Mouse (Mus musculus) ovary, postnatal 14 days (tissue): ENCODE data around the gene Chrnb2.
"Not testable (repeated sequence)": the region's sequence is repeated elsewhere in the genome, so short reads cannot be mapped to it uniquely, and the experiment has no call there.

Source experiments
- DNase-seq: peaks from one replicate; pipeline ENCODE4 v3.0.0; 2022; ENCODE audit warnings: low spot score

Chrnb2 gene

GRCm38 (mm10) chr3:89764119-89764724, at the start of gene Chrnb2:
Gene Chrnb2, minus strand, starts transcription at chr3:89764632.
- peak; percentile 75 for DNase-seq

DNA sequence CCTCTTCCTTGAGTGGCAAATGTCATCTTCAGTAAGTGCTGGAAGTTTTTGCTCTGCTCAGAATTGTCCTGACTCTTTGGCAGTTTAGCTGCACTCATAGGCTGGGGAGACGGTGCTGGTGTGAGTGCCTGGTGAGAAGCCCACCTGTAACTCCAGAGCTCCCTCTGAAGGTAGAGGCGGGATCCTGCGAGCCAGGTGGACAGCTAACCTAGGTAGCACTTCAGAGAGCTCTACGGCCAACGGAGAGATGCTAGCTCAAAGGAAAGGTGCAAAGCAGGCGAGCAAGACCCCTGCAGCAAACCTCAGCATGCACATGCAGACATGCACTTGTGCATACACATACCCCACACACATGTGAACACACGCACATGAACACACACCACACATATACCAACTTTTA, 49.6 kb upstream of the Chrnb2 start:
- no peak for DNase-seq

GRCm38 (mm10) chr3:89812166-89812565, 47.7 kb upstream of the Chrnb2 start:
- no peak for DNase-seq

DNA sequence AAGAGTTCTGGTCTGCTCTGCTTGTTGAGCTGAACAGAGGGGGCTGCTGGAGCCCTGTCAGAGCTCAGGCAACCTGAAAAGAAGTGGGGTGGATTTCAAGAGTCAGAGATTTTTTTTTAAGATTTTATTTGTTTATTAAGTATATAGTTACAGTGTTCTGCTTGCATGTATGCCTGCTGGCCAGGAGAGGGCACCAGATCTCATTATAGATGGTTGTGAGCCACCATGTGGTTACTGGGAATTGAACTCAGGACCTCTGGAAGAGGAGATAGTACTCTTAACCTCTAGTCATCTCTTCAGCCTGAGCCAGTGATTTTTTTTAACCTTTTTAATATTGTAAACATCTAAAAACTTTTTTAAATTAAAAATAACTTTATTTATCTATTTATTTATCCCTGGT, 46.4 kb upstream of the Chrnb2 start:
- no peak for DNase-seq

- no peak for DNase-seq
Measured at GRCm38 (mm10) chr3:89808638-89809037, 44.2 kb upstream of the Chrnb2 start.

DNA sequence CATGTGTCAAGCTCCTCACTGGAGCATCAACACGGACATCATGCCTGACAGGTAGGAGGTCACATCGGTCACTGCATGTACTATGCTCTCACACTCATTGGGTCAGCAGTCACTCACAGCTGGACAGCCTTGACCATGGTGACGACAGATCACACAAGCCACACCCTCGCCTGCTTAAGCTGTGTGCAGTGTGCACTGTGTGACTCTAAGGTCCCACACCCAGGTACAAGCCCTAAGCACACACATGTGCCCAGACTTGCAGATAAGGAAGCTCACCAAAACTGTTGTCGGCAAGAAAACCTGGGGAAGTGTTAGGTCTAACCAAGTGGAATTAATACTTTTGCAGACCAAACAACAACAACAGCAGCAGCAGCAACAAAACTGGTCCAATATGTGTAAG, 43.4 kb upstream of the Chrnb2 start:
- DNase-seq: no peak

DNA sequence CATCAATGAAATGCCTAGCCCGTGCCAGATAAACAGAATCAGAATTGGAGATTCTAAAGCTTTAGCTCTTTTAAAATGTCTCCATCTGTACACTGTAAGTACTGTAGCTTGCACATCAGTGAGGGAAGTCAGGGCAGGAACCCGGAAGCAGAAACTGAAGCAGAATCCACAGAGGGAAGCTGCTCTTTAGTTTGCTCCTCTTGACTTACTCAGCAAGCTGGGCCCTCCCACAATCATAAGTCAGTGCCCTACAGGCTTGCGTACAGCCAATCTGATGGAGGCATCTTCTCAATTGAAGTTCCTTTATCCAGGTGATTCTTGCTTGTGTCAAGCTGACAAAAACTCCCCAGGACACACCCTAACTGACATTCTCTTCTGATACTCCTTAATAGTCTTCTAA, 42.7 kb upstream of the Chrnb2 start:
- DNase-seq: no peak

DNA sequence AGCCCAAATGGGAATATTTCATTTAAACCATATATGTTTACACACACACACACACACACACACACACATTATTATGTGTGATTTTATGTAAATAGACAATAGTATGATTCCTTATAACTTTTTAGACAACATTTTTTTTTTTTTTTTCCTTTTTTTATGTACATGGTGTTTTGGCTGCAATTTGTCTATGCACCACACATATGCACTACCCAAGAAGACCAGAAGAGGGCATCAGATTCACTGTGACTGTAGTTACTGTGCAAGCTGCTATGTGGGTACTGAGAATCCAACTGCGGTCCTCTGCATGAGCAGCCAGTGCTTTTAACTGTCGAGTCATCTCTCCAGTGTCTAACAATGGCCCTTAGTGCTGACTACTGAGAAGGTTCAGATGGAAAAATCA, 42.3 kb upstream of the Chrnb2 start:
- DNase-seq: no peak

GRCm38 (mm10) chr3:89805179-89805578, 40.7 kb upstream of the Chrnb2 start:
- no peak for DNase-seq

DNA sequence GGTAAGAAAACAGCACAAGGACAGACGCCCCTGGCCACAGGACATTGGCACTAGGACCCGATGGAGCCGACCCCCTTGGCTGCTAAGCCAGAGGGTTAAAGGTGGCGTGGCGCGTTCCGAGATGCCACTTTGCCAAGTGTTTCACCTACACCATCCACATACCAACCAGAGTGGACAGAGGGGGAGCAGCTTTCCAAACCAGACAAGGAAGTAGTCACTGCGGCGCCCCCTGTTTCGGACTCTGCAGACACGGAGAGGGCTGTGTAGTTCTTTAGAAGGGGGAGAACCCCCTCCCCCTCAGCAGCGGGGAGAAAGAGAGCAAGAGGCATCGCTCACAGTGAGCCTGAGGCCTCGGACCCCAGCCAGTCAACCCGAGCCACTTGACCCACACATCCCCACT, 38.4 kb upstream of the Chrnb2 start:
- DNase-seq: no peak

DNA sequence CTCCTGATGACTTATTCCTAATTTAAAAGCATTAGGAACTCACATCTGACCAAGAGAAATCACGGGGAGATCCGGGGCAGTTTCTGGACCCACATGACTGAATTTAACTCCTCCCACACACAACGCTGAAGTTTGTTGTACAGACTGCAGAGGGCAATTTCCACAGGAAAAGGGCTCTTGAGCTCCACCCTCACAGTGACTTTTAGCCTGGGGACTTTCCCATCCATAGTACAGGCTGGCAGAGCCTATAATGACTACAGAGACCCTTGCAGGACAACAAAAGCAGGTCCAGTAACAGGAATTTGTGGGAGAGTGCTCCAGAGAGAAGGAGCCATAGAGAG, 37.0 kb upstream of the Chrnb2 start:
- DNase-seq: no peak

DNA sequence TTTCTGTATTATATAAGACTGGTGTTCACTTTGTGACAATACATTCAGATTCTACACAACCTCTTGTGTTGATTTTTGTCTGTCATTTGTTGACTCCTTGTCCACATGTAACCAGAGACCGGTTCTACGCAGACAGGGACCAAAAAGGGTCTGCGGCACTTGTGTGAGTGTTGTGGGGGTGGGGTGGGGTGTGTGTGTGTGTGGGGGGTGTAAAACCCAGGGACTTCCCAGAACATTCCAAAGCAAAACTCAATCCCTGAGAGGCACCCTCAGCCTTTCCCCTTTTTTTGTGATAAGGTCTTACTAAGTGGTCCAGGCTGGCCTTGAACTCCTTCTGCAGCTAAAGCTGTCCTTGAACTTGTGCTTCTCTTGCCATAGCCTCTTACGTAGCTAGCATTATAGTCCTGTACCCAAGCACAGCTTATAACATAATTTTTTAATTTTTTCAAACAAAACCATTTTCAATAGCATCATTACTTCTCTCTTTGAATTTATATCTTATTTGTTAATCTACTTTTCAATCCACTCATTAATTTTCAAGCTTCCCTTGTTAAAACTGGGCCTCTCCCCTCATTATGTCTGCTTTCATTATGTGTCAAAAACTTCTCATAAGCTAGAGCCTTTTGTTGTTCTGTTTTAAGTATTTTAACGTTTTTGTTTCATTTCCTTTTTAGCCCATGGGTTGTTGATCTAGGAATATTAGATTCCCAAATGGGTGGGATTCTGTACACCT, 36.5 kb upstream of the Chrnb2 start:
- DNase-seq: no peak

DNA sequence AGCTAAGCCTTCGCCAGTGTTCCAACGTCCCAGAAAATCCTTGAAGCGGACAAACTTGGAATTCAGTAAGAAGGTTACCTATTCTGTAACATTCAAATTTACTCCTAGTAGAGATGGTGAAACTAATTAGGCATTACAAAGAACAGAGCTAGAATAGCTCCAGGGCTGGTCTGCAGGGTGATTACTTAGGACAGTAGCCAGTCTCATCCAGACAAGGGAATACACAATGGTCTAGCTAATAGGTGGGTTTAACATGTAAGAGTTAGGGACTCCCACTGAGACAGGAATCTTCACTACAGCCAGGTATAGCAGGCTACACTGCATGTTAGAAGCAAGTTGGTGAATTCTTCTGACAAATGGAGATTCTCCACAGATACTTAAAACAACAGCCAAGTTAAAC, 35.6 kb upstream of the Chrnb2 start:
- not testable (repeated sequence) for DNase-seq

- no peak for DNase-seq
Measured at GRCm38 (mm10) chr3:89799476-89799875, 35.0 kb upstream of the Chrnb2 start.

DNA sequence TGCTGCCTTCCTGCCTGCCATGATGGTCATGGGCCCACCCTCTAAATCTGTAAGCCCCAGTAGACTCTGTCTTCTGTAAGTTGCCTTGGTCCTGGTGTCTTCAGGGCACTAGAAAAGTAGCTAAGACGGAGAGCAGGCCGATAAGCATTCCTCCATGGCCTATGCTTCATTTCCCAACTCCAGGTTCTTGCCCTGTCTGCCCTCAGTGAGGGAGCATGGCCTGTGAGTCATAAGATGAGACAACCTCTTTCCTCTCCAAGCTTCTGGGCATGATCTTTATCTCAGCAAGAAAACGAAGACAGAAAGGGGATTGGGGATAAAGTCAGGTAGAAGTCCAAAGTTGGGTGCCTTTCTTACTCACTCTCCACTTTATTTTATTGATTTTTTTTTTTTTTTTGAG, 34.1 kb upstream of the Chrnb2 start:
- DNase-seq: no peak

- no peak for DNase-seq
Measured at GRCm38 (mm10) chr3:89796358-89796757, 31.9 kb upstream of the Chrnb2 start.

DNA sequence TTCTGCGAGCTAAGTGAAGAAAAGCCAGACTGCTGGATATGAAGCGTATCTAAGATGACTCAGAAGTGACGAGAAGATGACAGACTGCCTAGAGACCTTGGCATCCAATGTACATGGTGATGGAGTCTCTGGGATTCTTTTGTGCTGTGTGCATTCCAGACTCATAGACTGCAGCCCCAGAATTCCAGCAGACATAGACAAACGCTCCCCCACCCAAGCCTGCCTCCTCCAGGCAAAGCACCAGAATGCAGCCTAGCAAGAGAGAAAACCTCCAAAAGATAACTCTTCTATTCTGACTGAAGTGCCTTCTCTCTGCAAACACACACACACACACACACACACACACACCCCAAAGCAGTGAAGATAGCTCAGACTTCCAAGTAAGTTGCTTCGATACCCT, 31.3 kb upstream of the Chrnb2 start:
- DNase-seq: no peak

GRCm38 (mm10) chr3:89794616-89795015, 30.2 kb upstream of the Chrnb2 start:
- DNase-seq: no peak

GRCm38 (mm10) chr3:89788680-89789352, 24.4 kb upstream of the Chrnb2 start:
- no peak for DNase-seq

GRCm38 (mm10) chr3:89786275-89786674, 21.8 kb upstream of the Chrnb2 start:
- no peak for DNase-seq

DNA sequence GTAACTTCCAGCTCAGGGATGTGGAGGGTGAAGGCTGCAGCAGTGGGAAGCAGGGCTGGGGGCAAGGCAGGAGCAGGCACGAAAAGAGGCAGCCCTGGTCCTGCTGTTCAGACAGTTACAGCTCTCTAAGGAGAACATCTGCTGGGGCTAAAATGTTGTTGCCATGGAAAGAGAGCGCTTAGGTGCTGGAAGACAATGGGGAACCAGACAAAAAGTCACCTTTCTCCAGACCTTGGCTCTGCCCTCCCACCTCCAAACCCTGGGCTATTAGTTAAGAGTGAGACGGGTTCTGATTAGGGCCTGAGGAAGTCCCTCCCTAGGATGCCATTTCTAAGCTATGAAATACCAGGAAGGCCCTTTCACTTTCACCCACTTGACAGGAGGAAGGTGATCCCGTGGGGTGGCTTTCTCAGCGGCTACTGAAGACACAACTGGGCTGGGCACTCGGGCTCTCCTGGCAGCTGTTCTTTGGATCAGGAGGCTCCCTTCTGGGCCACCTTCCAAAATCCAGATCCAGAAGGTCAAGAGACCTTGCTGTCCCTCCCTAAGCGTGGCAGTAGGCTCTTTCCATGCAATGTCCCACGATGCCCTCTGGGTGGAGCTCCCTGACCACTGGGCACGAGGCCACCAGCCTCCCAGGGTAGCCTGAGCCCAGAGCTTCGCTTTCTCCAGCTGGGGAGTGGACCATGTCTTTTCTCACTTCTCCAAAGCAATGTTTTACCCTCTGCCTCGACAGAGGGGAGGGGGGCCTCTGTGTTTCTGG, 20.7 kb upstream of the Chrnb2 start:
- DNase-seq: peak; percentile 87

- DNase-seq: no peak
Measured at GRCm38 (mm10) chr3:89781640-89782039, 17.2 kb upstream of the Chrnb2 start.

- DNase-seq: no peak
Measured at GRCm38 (mm10) chr3:89780102-89780501, 15.7 kb upstream of the Chrnb2 start.
